Mouse (Mus musculus) adrenal gland, adult 2 months (tissue): ENCODE measurements at regions not wholly inside any gene's neighbourhood (a gene's known extent, or its start where the extent isn't known, plus 50 kb on each side); places are given as distances from the start of the nearest gene placed in this dataset.

Experiments
- DNase-seq: peaks from one replicate; pipeline ENCODE4 v3.0.0; 2021

DNA sequence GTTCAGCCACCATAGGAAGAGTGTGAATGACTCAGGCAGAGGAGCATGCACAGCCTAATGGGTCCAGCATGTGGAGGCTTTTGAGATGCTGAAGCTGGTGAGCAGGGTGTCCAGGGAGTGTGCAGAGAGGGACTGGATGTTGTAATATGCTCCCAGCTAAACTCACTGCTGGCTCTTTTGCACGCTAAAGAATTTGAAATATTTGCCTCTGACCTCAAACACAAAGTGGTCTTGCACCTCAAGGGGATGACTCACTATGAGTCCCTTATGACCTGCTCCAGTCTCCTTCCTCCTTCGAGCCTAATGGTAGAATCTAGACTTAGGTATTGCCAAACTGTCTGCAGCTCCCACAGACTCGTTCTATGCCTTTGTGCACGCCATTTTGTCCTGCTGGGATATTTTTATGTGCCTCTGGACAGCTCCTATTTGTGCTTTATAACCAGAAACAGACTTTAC is 55.0 kb upstream of the Slit3 start:
- DNase-seq: no peak

GRCm38 (mm10) chr11:35057791-35058190 is 63.2 kb upstream of the Slit3 start:
- DNase-seq: no peak

GRCm38 (mm10) chr11:35055496-35056125 is 65.4 kb upstream of the Slit3 start:
- DNase-seq: peak; percentile 69

DNA sequence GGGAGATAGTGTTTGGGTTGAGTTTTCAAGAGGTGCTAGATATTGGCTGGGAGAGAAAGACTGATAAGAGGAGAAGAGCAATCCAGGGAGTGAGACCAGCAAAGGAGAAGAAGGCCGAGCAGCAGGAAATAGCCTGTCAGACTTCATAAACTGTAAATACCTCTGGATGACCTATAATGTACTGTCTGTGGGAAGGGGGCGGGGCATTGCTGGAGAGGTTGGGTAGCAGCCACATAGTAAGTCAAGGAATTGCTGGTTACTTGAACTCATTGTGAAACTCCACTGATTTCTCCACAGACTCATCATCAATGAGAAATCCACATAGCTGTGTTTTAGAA is 67.4 kb upstream of the Slit3 start:
- peak; percentile 18 for DNase-seq

GRCm38 (mm10) chr11:35052856-35053612 is 68.0 kb upstream of the Slit3 start:
- no peak for DNase-seq

DNA sequence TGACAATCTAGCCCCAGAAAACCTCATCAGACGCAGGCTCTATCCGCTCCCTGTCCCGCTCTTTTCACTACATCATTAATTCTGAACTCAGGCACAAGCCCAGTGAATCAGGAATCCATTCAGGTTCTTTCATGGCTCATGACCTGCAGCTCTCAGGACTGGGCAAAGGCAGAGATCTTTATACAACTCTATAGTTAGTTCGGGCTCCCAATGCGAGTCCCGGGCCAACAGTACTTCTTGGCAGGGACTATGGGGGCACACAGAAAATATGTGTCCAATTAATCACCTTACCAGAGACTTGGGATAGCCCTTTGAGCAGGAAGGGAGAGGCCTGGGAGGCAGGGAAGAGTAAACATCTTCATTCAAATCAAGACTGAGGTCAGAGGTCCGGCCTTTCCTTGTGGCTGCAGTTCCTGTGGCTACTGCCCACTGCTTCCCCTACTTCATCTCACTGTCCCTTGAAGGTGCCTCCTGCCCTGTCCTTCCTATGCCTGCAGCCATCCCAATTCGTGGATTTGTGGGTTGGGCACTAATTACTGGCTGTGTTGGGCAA is 71.3 kb upstream of the Slit3 start:
- peak; percentile 16 for DNase-seq

DNA sequence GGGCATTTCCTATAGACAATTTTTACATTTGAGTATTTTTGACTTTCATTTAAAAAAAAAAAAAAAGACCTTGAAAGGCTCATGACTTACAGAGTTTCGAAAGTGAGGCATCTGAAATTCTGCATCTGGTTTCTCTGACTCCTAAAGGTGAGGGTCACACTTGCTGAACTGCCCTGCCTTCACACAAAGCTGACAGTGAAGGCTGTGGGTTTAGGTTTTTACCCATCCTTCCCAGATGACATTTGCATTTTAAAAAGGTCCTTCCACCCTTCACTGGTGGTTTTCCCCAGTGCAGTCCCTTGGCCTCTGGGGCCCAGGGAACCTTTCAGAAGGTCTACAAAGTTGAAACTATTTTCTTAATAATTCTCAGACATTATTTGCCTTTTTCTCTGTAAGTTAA is 76.4 kb upstream of the Slit3 start:
- DNase-seq: peak; percentile 22

GRCm38 (mm10) chr11:35024448-35024847 is 96.6 kb upstream of the Slit3 start:
- no peak for DNase-seq

- DNase-seq: no peak
Measured at GRCm38 (mm10) chr11:35023813-35024212, 97.2 kb upstream of the Slit3 start.

GRCm38 (mm10) chr11:35021990-35022625 is 98.9 kb upstream of the Slit3 start:
- DNase-seq: no peak

- no peak for DNase-seq
Measured at GRCm38 (mm10) chr11:35016998-35017397, 104.0 kb upstream of the Slit3 start.

- DNase-seq: no peak
Measured at GRCm38 (mm10) chr11:35011521-35012476, 109.2 kb upstream of the Slit3 start.

GRCm38 (mm10) chr11:35006773-35007567 is 114.1 kb upstream of the Slit3 start:
- peak; percentile 48 for DNase-seq

GRCm38 (mm10) chr11:35005143-35005542 is 115.9 kb upstream of the Slit3 start:
- no peak for DNase-seq

DNA sequence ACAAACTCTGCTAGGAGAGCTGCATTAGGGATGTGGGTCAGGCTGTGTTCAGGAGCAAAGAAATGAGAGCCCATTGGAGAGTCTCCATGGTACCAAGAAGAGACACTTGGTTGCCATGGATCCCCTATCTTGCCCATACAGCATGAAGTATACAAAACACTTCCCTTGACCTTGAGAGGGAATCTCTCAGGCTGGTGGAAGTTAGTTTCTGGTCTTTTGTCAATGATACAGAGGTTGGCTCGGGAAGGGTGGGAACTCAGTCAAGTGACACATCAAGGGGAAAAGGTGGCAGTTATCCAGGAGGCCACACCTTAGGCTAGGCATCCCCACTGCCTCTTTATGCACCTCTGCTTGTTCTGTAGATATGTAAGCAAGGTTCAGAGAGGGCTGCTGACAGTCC is 116.6 kb upstream of the Slit3 start:
- DNase-seq: no peak

- DNase-seq: no peak
Measured at GRCm38 (mm10) chr11:35003956-35004355, 117.1 kb upstream of the Slit3 start.

- DNase-seq: no peak
Measured at GRCm38 (mm10) chr11:34997906-34998305, 123.1 kb upstream of the Slit3 start.

DNA sequence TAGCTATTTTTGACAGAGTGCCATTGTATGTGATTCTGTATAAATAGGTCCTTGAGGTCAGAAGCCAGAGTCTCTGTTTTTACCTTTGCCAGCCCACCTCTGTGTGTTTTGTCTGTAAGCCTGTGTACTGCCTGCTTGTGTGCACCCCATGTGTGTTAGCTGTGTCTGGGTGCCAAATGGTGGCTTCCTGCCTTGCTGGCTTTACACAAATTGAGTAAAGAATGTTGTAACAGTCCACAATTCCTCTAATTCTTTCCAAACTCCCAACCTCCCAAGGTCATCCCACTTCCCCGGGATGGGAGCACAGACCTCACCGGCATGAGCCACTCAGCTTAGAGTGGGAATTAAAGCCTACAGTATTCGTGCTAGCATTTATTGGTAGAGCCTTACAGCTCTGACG is 125.5 kb upstream of the Slit3 start:
- no peak for DNase-seq

DNA sequence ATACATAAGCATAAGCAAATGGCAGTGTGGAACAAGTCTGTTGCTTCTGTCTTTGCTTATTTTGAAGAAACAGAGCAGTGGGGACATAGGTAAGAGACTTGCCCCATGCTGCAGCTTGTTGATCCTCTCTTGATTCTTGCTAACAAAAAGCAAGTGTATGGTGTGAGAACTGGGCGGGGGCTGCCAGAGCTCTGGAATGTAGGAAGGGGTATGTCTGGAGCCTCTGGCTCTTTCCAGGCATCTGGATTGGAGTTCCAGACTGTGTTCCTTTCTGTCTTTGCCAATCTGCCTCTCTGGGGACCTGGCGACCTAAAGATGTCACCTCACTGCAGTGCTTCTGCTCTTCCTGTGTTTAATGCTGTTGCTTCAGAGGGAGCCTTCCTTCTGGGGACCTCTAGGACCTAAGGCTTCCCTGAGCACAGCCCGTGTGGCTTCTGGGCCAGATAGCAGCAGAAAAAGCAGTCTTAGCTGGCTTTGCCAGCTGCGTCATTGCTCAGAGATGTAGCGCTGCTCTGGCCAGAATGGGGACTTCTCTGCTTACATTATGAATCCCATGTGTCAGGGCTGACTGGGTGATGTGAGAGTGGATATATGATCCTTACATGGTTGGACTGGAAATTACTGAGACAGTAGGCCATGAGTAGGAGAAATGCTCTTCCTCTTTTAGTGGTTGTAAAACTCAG is 138.1 kb upstream of the Slit3 start:
- DNase-seq: no peak

DNA sequence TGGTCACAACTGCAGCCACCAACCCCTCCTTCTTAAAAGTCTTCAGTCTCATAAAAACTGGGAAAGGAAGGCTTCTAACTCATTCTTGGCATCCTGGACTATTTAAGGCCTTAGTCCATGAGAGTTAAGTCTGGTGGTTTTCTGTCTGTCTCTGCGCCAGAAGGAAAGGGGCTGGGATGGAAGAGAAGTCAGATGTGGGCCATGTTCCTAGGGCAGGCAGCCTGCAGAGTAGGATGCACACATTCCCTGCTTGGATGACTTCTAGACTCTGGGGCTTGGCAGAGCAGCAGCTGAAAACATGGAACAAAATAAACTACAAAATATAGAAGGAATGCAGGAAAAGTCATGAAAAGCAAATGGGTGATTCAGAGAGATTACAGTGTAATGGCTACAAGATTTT is 140.8 kb upstream of the Slit3 start:
- no peak for DNase-seq
